In the genomic region with DNA sequence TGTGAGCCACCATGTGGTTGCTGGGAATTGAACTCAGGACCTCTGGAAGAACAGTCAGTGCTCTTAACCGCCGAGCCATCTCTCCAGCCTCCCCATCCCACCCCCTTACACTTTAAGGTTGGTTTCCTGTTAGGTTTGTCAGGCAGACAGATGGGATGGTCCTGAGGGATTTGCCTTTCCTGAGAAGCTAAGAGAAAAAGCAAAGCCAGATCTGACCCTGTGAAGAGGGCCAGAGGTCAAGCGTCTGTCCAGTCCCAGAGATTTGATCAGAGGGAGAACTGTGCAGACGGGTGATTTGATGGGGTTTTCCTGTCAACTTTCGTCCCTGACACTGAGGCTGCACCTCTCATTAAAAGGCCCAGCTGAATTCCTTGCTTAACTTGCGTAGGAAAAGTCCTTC, we compare ENCODE assay signal across 10 mouse cellular contexts.
DNase-seq lines count a peak whose midpoint lies in the region; ATAC-seq lines count a peak whose summit lies in the region.
"Had no signal": no experiment of that assay in that cellular context is flagged by ENCODE, and none has a peak within 500 bp of the region (broad histone marks: within the 10 kb centered on the region; RNA-seq: fewer than 3 reads in every experiment).

No protein-coding gene starts in this region.

- no peak overlapping the region for H3K4me3 ChIP-seq in hindbrain, embryonic 10.5 days
- H3K4me3 ChIP-seq in hindbrain, embryonic 11.5 days (ENCODE audit: low read depth, low read length) = no peak overlapping the region
- no peak overlapping the region for H3K4me3 ChIP-seq in embryonic facial prominence, embryonic 10.5 days

- H3K4me1 ChIP-seq in hindbrain, embryonic 10.5 days (replicated peaks) = peaks cover 52% of the 10 kb centered on the region
- H3K4me1 ChIP-seq in hindbrain, embryonic 11.5 days (replicated peaks; ENCODE audit: control insufficient read depth, insufficient read depth, low read length) = peaks cover 11% of the 10 kb centered on the region
- peaks cover 59% of the 10 kb centered on the region for H3K4me1 ChIP-seq in embryonic facial prominence, embryonic 10.5 days

- H3K4me2 ChIP-seq in hindbrain, embryonic 11.5 days (replicated peaks; ENCODE audit: low read depth, low read length) = no peak overlapping the region

- no peak for ATAC-seq in hindbrain, embryonic 11.5 days (ENCODE audit: low FRiP score)
- ATAC-seq: inflammation-experienced regulatory T-cells, adult 6 months had no signal

- H3K27ac ChIP-seq in hindbrain, embryonic 10.5 days = peak overlapping the region; percentile 66
- H3K27ac ChIP-seq in hindbrain, embryonic 11.5 days (ENCODE audit: low read depth, low read length) = no peak overlapping the region
- peak overlapping the region; percentile 52; the same call in 1 of the 2 replicates for H3K27ac ChIP-seq in embryonic facial prominence, embryonic 10.5 days (replicated peaks)

- H3K9ac ChIP-seq in hindbrain, embryonic 11.5 days (ENCODE audit: low read depth, low read length) = no peak overlapping the region

- 45% methylated on average over 6 of the region's 6 CpGs for WGBS in hindbrain, embryonic 10.5 days
- WGBS in hindbrain, embryonic 11.5 days = 55% methylated on average over 6 of the region's 6 CpGs
- WGBS in embryonic facial prominence, embryonic 10.5 days = 29% methylated on average over 6 of the region's 6 CpGs

- no peaks in the 10 kb centered on the region for H3K36me3 ChIP-seq in hindbrain, embryonic 10.5 days
- no peaks in the 10 kb centered on the region for H3K36me3 ChIP-seq in hindbrain, embryonic 11.5 days (ENCODE audit: control insufficient read depth, insufficient read depth, low read length)
- no peaks in the 10 kb centered on the region for H3K36me3 ChIP-seq in embryonic facial prominence, embryonic 10.5 days (replicated peaks)

- H3K9me3 ChIP-seq in hindbrain, embryonic 10.5 days = no peaks in the 10 kb centered on the region
- no peaks in the 10 kb centered on the region for H3K9me3 ChIP-seq in hindbrain, embryonic 11.5 days (ENCODE audit: control insufficient read depth, low read length)
- H3K9me3 ChIP-seq in embryonic facial prominence, embryonic 10.5 days = no peaks in the 10 kb centered on the region

- peaks cover 4% of the 10 kb centered on the region; the same call in 1 of the 2 replicates for H3K27me3 ChIP-seq in hindbrain, embryonic 10.5 days (ENCODE audit: insufficient read depth, poor library complexity, severe bottlenecking)
- no peaks in the 10 kb centered on the region for H3K27me3 ChIP-seq in hindbrain, embryonic 11.5 days (ENCODE audit: control insufficient read depth, insufficient read depth, low read length)
- 0 out of 2 replicates have a peak, but pooled peaks cover 8% of the 10 kb centered on the region for H3K27me3 ChIP-seq in embryonic facial prominence, embryonic 10.5 days (replicated peaks; ENCODE audit: low read depth, poor library complexity, severe bottlenecking)

- DNase-seq in hindbrain, embryonic 10.5 days (ENCODE audit: low spot score) = peak; percentile 45
- no peak for DNase-seq in hindbrain, embryonic 11.5 days (ENCODE audit: low spot score)
- peak; percentile 82 for DNase-seq in embryo, embryonic 10 days (ENCODE audit: low spot score)
- DNase-seq in embryonic facial prominence, embryonic 10.5 days (ENCODE audit: low spot score) = peak; percentile 37
- DNase-seq in kidney, postnatal 25 days = peak; percentile 49 to 75
- DNase-seq in right cerebral cortex, postnatal 14 days = no peak
- DNase-seq in urinary bladder, postnatal 4 days (ENCODE audit: low spot score in 2 of 2) = no peak
- no peak for DNase-seq in cerebellum, adult 9-10 months
- DNase-seq: thymus, postnatal 25 days had no signal

Comparison
In these comparisons a context has a peak if more than half of its experiments do, and no peak if none do; other contexts are left out.
1. DNase-seq: peak in hindbrain, embryonic 10.5 days (single experiment), embryo, embryonic 10 days (single experiment), embryonic facial prominence, embryonic 10.5 days (single experiment) and kidney, postnatal 25 days (2 of 2); none in hindbrain, embryonic 11.5 days (single experiment), right cerebral cortex, postnatal 14 days (single experiment), urinary bladder, postnatal 4 days (0 of 2) and cerebellum, adult 9-10 months (single experiment).